Comparison of ENCODE assay signal across 10 mouse cellular contexts in the genomic region with DNA sequence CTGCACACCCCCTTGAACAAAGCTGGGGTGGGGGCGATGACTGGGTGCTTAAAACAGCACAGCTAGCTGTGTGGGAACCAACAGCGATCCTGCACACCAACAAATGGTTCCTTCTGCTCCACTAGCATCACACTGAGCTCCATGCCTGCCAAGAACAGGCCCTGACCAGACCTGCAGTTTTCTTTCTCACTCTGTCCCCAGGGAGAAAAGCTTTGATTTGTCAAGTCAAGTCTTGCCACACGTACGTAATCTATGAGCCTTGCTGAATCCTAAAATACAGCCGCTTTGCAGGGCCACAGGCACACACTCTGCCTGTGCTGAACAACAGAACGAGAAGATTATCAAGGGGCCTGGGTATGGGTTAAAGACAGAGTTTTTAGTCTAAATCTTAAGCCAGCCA.
DNase-seq lines count a peak whose midpoint lies in the region; ATAC-seq and TF ChIP-seq lines count a peak whose summit lies in the region.
"Had no signal": no experiment of that assay in that cellular context is flagged by ENCODE, and none has a peak within 500 bp of the region (broad histone marks: within the 10 kb centered on the region; RNA-seq: fewer than 3 reads in every experiment).

No protein-coding gene starts in this region.

- no peak overlapping the region for H3K9ac ChIP-seq in lung, embryonic 14.5 days
- H3K9ac ChIP-seq in forebrain, embryonic 16.5 days (replicated peaks; ENCODE audit: low read depth, low read length) = no peak overlapping the region
- no peak overlapping the region for H3K9ac ChIP-seq in hindbrain, embryonic 15.5 days
- 0 out of 2 replicates have a peak overlapping the region, but pooled peaks have one; percentile 28 for H3K9ac ChIP-seq in stomach, embryonic 16.5 days (ENCODE audit: low read length)

- no peaks in the 10 kb centered on the region for H3K4me1 ChIP-seq in lung, embryonic 14.5 days (ENCODE audit: insufficient read depth)
- peaks cover 5% of the 10 kb centered on the region; the same call in 1 of the 2 replicates for H3K4me1 ChIP-seq in forebrain, embryonic 16.5 days (replicated peaks; ENCODE audit: control insufficient read depth, insufficient read depth, low read length)
- H3K4me1 ChIP-seq in hindbrain, embryonic 15.5 days (replicated peaks) = no peaks in the 10 kb centered on the region; the same call in 1 of the 2 replicates
- H3K4me1 ChIP-seq in stomach, embryonic 16.5 days (ENCODE audit: control insufficient read depth, insufficient read depth, low read length) = peaks cover 14% of the 10 kb centered on the region

- peak; percentile 48 for DNase-seq in lung, embryonic 14.5 days
- no peak for DNase-seq in lung, postnatal 36 days
- no peak for DNase-seq in retina, embryonic 14.5 days (ENCODE audit: low spot score)
- DNase-seq: kidney, adult 8-10 months; thymus, postnatal 4 days had no signal

- H3K27ac ChIP-seq in lung, embryonic 14.5 days (ENCODE audit: low read depth) = peak overlapping the region; percentile 44; the same call in 1 of the 2 replicates
- H3K27ac ChIP-seq in forebrain, embryonic 16.5 days (ENCODE audit: low read length) = no peak overlapping the region
- peak overlapping the region; percentile 43 for H3K27ac ChIP-seq in hindbrain, embryonic 15.5 days (replicated peaks)
- H3K27ac ChIP-seq in stomach, embryonic 16.5 days (ENCODE audit: low read length) = peak overlapping the region; percentile 56

- no peaks in the 10 kb centered on the region for H3K9me3 ChIP-seq in lung, embryonic 14.5 days (ENCODE audit: low read depth, low read length)
- no peaks in the 10 kb centered on the region for H3K9me3 ChIP-seq in forebrain, embryonic 16.5 days (ENCODE audit: control insufficient read depth, low read length)
- H3K9me3 ChIP-seq in hindbrain, embryonic 15.5 days = no peaks in the 10 kb centered on the region
- no peaks in the 10 kb centered on the region for H3K9me3 ChIP-seq in stomach, embryonic 16.5 days (replicated peaks; ENCODE audit: control insufficient read depth, low read length)

- no peaks in the 10 kb centered on the region for H3K27me3 ChIP-seq in lung, embryonic 14.5 days (ENCODE audit: insufficient read depth, low read length)
- H3K27me3 ChIP-seq in forebrain, embryonic 16.5 days (replicated peaks; ENCODE audit: control insufficient read depth, insufficient read depth, low read length) = no peaks in the 10 kb centered on the region
- H3K27me3 ChIP-seq in hindbrain, embryonic 15.5 days = no peaks in the 10 kb centered on the region
- H3K27me3 ChIP-seq in stomach, embryonic 16.5 days (ENCODE audit: control insufficient read depth, insufficient read depth, low read length) = no peaks in the 10 kb centered on the region

- WGBS in lung, embryonic 14.5 days = 53% methylated on average over 6 of the region's 6 CpGs
- 64% methylated on average over 6 of the region's 6 CpGs for WGBS in forebrain, embryonic 16.5 days
- 50% methylated on average over 6 of the region's 6 CpGs for WGBS in hindbrain, embryonic 15.5 days
- 62% methylated on average over 6 of the region's 6 CpGs for WGBS in stomach, embryonic 16.5 days

- peak; percentile 56; the same call in 1 of the 2 replicates for ATAC-seq in lung, embryonic 14.5 days (ENCODE audit: insufficient read depth)
- peak; percentile 50 for ATAC-seq in forebrain, embryonic 16.5 days
- 0 out of 2 replicates have a peak, but pooled peaks have one; percentile 45 for ATAC-seq in hindbrain, embryonic 15.5 days (ENCODE audit: low FRiP score, low read depth)
- 0 out of 2 replicates have a peak, but pooled peaks have one; percentile 17 for ATAC-seq in stomach, embryonic 16.5 days (ENCODE audit: insufficient read depth, low FRiP score)
- ATAC-seq in granulocyte monocyte progenitor cell, adult 5-6 weeks (replicated peaks; ENCODE audit: poor library complexity, severe bottlenecking) = no peak

- H3K4me3 ChIP-seq in lung, embryonic 14.5 days (ENCODE audit: low read depth, low read length) = no peak overlapping the region
- no peak overlapping the region for H3K4me3 ChIP-seq in forebrain, embryonic 16.5 days (replicated peaks; ENCODE audit: low read length)
- no peak overlapping the region for H3K4me3 ChIP-seq in hindbrain, embryonic 15.5 days
- no peak overlapping the region for H3K4me3 ChIP-seq in stomach, embryonic 16.5 days (replicated peaks; ENCODE audit: low read length)
- H3K4me3 ChIP-seq: erythroblast, embryonic 14.5 days had no signal

- H3K36me3 ChIP-seq in lung, embryonic 14.5 days (ENCODE audit: insufficient read depth) = no peaks in the 10 kb centered on the region
- H3K36me3 ChIP-seq in forebrain, embryonic 16.5 days (ENCODE audit: control insufficient read depth, insufficient read depth) = no peaks in the 10 kb centered on the region
- no peaks in the 10 kb centered on the region for H3K36me3 ChIP-seq in hindbrain, embryonic 15.5 days
- no peaks in the 10 kb centered on the region for H3K36me3 ChIP-seq in stomach, embryonic 16.5 days (ENCODE audit: control insufficient read depth, insufficient read depth, low read length)

- H3K4me2 ChIP-seq in lung, embryonic 14.5 days = no peak overlapping the region
- no peak overlapping the region for H3K4me2 ChIP-seq in forebrain, embryonic 16.5 days (ENCODE audit: low read length)
- H3K4me2 ChIP-seq in hindbrain, embryonic 15.5 days = no peak overlapping the region
- no peak overlapping the region for H3K4me2 ChIP-seq in stomach, embryonic 16.5 days (ENCODE audit: low read depth, low read length)

- no peak for TF ChIP-seq CTCF in lung, embryonic 14.5 days (IDR thresholded peaks at IDR 0.05; ENCODE audit: low read depth)
